Mouse (Mus musculus): ENCODE measurements around the gene Phf20.
A peak's percentile ranks its signal among the peaks of the same experiment; 100 is the strongest.

Gene Phf20

DNA sequence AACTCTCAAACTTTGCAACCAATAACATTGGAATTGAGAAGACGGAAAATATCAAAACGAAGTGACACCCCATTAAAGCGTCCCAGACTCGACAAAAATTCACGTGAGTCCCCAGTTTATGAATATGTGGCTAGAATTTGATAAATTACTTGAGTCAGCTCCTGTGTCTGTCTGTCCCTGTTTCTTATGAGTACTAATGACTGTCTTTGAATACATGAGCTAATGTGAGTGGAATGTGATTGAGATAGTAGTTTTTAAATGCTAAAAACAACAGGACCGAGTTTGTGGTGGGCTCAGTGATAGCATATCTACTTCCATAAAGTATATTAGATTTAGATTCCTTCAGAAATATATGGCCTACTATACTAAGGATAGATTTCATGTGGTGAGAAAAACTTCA, 76.3 kb downstream of the Phf20 start:
- DNase-seq (ENCODE audit: low read depth): no peak

DNA sequence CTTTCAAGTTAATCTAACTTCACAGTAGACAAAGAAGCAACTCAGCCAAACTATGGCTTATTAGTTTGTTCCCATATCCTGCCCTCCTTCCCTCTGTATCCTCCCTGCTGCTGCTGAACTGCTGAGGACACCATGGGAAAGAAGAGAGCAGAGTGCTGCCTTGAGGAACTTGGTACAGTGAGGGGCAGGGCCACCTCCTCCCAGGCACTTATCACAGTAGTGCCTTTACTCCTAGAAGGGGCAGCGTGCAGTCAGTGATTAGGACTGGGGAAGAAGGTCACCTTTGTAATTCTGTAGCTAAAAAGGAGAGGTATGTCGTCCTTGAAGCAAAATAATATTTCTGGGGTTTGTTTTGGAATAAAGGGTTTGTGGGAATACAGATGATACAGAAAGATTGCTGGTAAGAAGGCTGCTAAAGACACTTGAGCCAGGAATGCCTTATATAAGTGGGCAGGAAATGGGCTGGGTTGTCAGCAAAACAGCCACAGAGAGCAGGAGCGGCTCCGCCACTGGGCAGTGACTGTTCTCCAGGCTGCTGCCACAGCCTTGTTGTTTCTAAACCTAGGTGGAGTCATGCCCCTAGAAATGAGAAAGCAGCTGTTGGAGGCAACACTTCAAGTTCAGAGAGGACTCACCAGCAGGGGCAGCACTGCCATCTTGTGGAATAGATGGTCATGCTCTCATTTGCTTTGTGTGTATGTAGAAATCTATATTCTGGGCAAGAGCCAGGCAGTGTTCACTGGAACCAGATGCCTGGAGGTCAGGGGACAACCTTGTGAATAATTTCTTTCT, 82.2 kb downstream of the Phf20 start:
- DNase-seq (ENCODE audit: low read depth): peak; percentile 91

- DNase-seq (ENCODE audit: low read depth): no peak
Observed at GRCm38 (mm10) chr2:156281227-156281626, 85.0 kb downstream of the Phf20 start.

GRCm38 (mm10) chr2:156285161-156285560, 88.9 kb downstream of the Phf20 start:
- no peak for DNase-seq (ENCODE audit: low read depth)

GRCm38 (mm10) chr2:156286733-156287132, 90.5 kb downstream of the Phf20 start:
- DNase-seq (ENCODE audit: low read depth): no peak

- no peak for DNase-seq (ENCODE audit: low read depth)
Observed at GRCm38 (mm10) chr2:156288222-156288621, 92.0 kb downstream of the Phf20 start.

- DNase-seq (ENCODE audit: low read depth): no peak
Observed at GRCm38 (mm10) chr2:156289552-156290160, 93.4 kb downstream of the Phf20 start.

GRCm38 (mm10) chr2:156291998-156292397, 95.7 kb downstream of the Phf20 start:
- DNase-seq (ENCODE audit: low read depth): no peak

DNA sequence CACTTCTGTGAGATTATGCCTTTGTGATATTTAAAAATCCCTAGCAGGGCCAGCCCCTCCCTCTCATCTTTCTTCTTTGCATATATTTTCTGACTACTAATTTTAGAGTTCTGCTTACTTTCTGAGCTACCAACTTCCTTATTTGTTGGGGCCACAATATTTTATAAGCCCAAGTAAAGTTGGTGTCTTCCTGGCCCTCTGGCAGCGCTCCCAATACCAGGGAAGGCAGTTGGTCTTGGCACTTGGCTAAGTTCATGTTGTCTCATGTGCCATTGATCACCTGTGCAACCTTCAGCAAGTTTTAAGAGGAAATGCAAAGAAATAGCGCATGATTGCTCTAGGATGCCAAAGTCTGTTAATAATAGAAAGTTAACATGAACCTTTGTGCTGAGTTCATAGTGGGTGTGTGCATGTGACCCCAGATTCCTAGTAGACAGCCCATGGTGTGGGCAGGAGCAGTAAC, 99.4 kb downstream of the Phf20 start:
- no peak for DNase-seq (ENCODE audit: low read depth)

GRCm38 (mm10) chr2:156296190-156296589, 99.9 kb downstream of the Phf20 start:
- DNase-seq (ENCODE audit: low read depth): no peak

- DNase-seq (ENCODE audit: low read depth): no peak
Observed at GRCm38 (mm10) chr2:156297653-156298052, 101.4 kb downstream of the Phf20 start.

- no peak for DNase-seq (ENCODE audit: low read depth)
Observed at GRCm38 (mm10) chr2:156298458-156298857, 102.2 kb downstream of the Phf20 start.

- no peak for DNase-seq (ENCODE audit: low read depth)
Observed at GRCm38 (mm10) chr2:156302063-156302462, 105.8 kb downstream of the Phf20 start.

DNA sequence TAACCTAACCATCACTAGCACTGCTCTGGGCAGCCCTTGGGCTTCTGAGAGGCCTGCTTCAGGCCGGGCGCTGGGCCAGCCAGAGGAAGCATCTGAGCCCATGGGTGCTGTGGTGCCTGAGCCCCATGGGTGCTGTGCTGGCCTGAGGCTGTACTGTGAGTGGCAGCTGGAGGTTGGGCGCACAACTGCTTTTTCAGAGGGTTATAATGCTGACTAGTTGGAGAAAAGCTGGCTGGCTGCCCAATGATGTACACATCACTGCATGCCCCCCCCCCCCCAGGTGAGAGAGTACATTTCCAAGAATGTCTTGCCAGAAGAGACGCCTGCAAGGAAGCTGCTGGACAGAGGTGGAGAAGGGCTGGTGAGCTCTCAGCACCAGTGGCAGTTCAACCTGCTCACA, 108.1 kb downstream of the Phf20 start:
- no peak for DNase-seq (ENCODE audit: low read depth)

DNA sequence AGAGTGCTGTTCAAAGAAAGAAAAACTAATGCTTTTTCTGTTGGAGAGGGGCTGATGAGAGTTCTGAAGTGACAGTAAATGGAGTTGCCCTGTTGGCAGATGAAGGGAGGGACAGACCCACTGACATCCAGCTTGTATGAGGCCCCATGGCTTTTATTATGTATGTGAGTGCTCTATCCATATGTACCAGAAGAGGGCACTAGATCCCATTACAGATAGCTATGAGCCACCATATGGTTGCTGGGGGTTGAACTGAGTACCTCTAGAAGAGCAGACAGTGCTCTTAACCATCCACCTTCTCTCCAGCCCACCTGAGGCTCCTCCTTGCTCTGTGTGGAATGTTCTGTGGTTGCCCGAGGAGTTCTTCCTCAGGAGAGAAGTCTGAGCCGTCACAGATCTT, 109.6 kb downstream of the Phf20 start:
- peak; percentile 77 for DNase-seq (ENCODE audit: low read depth)

DNA sequence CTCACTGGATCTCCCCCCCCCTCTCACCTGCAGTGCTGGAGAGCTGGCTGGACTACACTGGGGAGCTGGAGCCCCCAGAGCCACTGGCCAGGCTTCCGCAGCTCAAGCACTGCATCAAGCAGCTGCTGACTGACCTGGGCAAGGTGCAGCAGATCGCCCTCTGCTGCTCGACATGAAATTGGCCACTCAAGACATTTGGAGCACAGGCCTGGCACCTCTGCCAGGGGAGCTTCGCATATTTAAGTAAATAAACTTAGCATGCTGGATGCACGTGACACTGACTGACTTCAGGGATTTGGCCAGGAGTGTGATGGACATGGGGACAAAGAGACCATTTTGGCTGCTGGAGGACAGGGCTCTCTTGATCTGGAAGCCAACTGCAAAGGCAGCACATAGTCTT, 111.0 kb downstream of the Phf20 start:
- DNase-seq (ENCODE audit: low read depth): peak; percentile 19

DNA sequence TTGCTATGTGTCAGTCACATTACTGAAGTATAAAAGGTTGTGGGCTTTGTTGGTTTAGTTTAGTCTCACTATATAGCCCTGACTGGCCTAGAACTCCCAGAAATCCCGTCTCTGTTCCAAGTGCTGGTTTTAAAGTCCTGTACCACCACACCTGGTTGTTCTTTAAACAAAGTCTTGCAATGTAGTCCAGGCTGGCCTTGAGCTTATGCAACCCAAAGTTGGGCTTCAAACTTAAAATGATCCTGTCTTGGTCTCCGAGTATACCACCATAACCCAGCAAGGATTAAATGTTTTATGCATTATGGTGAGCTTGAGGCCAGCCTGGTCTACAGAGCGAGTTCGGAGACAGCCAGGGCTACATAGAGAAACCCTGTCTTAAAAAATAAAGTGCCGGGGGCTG, 113.7 kb downstream of the Phf20 start:
- no peak for DNase-seq (ENCODE audit: low read depth)

DNA sequence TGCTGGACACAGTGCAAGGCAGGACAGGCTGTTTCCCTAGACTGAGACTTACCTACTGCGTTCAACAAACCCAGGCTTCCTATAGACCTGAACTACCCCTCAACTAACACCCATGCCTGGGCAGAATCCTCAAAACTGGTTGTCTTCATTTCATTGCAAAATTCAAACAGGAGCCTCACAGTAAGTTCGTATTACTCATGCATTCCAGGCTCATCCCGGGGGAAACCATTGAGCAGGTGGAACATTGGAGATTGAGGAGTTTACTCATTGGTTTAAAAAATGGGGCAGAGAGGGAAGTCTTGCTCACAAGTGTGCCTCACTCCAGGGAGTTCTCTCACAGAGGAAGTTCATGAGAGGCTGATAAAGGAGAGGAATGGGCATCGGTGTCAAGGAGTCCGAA, 114.2 kb downstream of the Phf20 start:
- DNase-seq (ENCODE audit: low read depth): no peak

DNA sequence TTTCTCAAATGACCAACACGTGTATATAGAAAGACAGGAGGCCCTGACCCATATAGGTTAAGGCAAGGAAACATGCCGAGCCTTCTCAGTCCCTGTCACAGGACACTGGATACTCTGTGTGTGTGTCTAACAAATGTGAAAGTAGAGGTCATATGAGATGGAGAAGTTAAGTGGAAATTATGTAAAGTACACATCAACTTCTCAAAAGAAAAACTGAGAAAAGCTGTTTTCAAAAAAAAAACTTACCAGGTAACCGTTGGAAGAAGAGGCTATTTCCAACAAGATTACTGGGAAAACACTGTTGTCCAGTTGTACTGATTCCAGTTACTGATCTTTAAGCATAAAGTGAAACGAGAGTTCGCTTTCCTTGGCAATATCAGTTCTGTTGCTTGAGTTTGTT, 114.7 kb downstream of the Phf20 start:
- DNase-seq (ENCODE audit: low read depth): no peak

DNA sequence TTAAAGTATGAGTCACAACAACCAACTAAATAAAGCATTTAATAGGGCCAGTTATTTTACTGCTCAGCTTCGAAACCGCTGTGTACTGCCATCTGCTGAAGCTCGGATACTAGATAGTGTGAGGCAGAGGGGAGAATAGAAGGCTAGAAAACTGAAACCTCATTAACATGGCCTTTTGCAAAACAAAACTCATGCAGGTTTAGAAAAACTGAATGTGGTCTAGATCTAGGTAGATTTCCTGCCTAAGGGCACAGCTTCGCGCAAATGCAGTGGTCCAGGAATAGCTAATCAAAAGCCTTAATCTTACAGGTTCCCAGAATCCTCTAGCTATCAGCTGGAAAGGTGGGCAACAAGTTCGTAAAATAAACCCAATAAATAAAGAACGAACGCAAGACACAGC, 115.2 kb downstream of the Phf20 start:
- peak; percentile 44 for DNase-seq (ENCODE audit: low read depth)

- DNase-seq (ENCODE audit: low read depth): no peak
Observed at GRCm38 (mm10) chr2:156311841-156312291, 115.6 kb downstream of the Phf20 start.

GRCm38 (mm10) chr2:156312297-156312897, 116.1 kb downstream of the Phf20 start, which contains the start of the genes Cnbd2 and Scand1:
Gene Cnbd2, plus strand, starts transcription at chr2:156312299.
Gene Scand1, minus strand, starts transcription at chr2:156312704.
- DNase-seq (ENCODE audit: low read depth): peak; percentile 88

- no peak for DNase-seq (ENCODE audit: low read depth)
Observed at GRCm38 (mm10) chr2:156313153-156313552, 116.9 kb downstream of the Phf20 start.

Measured in naive thymus-derived CD4-positive, alpha-beta T cell, adult 2 months (primary cell).